Mouse (Mus musculus) gastrocnemius, postnatal 14 days (tissue): ENCODE data around the gene Usp44. TPM values are rescaled to one million over a fixed set of nuclear protein-coding genes. Genes with fewer than 3 reads are reported as not detected.
"Not testable (repeated sequence)": the region's sequence is repeated elsewhere in the genome, so short reads cannot be mapped to it uniquely, and the experiment has no call there.

Source experiments
- DNase-seq: peaks from one replicate; pipeline ENCODE4 v3.0.0; 2021; ENCODE audit warnings: mixed read lengths
- intact Hi-C: fragments of 180-260 bp; cut with DNase I; formaldehyde crosslinking; loops from one replicate; pipeline ENCODE4 v1.15.1; 2025; ENCODE audit warnings: low total_unique reads
- total RNA-seq, 2 experiments: library from RNA; stranded (reverse); gene quantifications; 2 replicates each; pipeline ENCODE4 v1.2.3; 2021

Usp44 gene
- total RNA-seq, 2 experiments from 2014 or later, result 0.31 to 0.45 TPM

DNA sequence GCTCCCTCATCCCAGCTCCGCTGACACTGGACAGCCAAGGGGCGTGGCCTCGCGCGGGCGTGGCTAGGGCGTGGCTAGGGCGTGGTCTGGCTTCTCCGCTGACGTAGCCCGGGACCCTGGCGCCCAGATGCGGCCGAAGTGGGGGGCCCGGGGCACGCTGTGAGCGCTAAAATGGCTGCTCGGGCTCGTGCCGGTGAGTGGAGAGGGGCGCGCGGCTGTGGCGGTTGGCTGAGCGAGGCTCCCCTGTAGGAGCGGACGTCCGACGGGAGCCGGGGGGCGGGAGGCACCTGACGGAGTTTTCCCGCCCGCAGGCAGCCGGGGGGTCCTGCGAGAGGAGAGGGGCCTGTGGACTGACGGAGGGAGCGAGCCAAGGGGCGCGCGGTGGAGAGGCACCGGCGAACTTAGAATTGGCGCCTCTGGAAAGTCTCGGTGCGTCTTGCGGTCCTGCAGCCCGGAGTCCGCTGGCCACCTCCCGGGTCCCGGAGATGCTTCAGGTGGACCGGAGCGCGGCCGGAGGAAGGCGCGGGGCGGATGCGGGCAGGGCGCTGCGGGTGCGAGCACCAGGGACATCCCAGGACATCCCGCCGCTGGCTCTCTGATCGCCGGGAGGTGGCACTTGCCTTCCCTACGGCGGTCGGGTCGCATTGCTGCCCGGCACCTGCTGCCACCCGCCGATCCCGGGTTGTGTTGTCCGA lies 2.5 kb downstream of the Usp44 start:
- peak; percentile 68 for DNase-seq

DNA sequence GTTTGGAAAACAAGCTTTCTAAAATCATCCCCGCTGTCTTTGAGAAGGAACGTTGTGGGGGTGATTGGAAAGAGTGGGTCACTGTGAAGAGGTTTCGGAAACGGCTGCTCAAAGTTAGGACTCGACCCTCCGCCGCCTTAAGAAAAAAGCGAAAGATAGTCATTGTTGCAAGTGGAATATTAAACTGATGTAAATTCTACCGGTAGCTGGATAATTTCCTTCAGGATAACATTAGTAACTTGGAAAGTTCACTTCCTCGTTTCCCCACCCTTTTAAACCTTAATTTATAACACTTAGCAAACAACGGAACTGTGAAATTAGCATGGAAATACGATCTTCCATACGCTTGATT lies 3.0 kb downstream of the Usp44 start:
- intact Hi-C loops, result no loop called here
- no peak for DNase-seq

More for the DNA sequence above, 2.5 kb downstream of the Usp44 start:
- intact Hi-C loops, result no loop called here

DNA sequence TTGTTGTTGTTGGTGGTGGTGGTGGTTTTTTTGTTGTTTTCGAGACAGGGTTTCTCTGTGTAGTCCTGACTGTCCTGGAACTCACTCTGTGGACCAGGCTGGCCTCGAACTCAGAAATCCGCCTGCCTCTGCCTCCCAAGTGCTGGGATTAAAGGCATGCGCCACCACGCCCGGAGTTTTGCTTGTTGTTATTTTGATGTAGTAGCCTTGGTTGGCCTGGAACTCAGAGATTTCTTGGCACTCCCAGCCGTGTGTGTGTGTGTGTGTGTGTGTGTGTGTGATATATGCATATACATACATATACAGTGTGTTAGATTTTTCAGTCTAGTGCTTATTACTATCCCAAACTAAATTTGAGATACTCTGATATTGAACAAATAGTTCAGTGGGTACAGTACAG lies 3.8 kb downstream of the Usp44 start:
- intact Hi-C loops, DNase-seq: not testable (repeated sequence)

DNA sequence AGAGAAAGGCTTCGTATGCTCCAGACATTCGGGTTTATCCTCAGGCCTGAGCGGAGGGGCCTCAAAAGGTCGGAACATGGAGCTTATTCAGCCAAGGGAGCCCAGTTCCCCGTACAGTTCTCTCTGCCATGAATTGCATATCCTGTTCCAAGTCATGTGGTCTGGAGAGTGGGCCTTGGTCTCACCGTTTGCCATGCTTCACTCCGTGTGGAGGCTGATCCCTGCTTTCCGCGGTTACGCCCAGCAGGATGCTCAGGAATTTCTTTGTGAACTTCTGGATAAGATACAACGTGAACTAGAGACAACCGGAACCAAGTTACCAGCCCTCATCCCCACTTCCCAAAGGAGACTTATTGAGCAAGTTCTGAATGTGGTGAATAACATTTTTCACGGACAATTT lies 15.4 kb downstream of the Usp44 start:
- intact Hi-C loops, result no loop called here
- DNase-seq, result no peak

DNA sequence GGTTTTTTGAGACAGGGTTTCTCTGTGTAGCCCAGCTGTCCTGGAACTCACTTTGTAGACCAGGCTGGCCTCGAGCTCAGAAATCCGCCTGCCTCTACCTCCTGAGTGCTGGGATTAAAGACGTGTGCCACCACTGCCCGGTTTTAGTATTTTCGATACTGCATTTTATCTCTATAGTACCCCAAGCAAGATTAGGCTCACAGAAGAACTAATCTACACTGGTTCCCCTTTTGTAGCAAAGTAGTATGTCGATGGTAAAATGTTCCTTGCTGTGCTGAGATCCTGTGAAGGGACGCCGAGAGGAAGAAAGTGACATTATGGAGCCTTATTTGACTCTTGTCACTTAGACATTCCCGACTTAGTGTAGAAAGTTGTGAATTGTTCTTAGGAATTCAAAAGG lies 23.8 kb downstream of the Usp44 start:
- DNase-seq, result no peak
- intact Hi-C loops, result no loop called here

DNA sequence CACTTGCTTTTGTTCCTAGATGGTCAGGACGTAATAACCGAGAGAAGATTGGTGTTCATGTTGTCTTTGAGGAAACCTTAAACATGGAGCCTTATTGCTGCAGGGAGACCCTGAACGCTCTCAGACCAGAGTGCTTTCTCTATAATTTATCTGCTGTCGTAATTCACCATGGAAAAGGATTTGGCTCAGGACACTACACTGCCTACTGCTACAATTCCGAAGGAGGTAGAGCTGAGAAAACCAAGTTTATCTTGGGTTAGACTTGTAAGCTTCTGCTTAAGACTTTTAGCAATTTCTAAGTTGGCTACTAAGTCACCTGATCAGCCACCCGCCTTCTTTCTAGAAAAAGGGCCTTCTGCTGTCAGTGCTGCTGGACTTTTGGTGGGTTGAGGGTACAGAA lies 24.7 kb downstream of the Usp44 start:
- DNase-seq, result no peak
- intact Hi-C loops, result no loop called here

DNA sequence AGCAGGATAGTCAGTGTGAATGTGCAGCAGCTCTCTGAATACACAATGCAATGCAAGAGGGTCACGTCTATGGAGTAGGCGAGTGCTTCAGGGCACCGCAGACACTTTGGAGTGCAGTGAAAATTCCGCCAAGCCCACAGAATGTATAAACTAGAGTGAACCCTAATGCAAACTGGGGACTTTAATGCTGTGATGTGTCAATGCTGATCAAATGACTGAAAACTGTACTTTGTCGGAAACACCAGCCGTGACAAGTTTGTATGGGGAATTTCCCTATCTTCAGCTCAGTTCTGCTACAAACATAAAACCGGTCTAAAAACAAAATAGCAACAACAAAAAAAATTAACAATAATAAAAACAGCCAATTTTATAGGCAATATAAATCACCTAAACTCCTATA lies 37.0 kb downstream of the Usp44 start:
- DNase-seq, result no peak
- intact Hi-C loops, result no loop called here

DNA sequence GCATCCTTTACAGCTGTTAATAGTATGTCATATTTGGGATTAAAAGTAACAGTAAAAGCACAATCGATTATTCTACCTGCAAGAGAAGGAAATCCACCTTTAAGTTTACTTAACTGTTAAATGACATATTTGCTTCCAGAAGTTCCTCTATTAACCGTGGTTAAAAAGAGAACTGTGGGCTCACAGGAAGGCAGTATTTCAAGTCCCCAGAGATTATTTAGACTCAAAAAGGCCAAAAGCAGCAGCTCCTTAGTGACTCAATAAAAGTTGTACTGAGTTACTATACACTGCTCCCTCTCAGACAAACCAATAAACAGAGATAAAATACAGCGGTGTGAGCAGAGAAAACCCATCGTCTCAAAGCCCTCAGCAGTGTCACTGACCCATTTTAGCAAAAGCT lies 37.5 kb downstream of the Usp44 start:
- intact Hi-C loops, result no loop called here
- DNase-seq, result no peak

DNA sequence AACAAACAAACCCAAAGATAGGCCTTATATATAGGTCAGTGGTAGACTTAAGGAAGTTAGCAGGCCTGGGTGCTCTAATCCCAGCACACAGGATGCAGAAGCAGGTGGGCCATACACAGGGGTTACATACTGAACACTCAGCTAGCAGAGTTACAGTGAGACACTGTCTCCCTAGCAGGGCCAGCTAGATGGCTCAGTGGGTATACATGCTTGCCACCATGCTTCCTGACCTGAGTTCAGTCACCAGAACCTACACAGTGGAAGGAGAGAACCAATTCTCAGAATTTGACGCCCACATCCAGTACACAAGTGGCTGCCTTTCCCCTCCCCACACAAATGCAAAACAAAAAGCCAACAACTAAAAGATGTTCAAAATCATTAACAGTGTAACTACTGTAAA lies 45.4 kb downstream of the Usp44 start:
- no peak for DNase-seq
- intact Hi-C loops, result no loop called here

DNA sequence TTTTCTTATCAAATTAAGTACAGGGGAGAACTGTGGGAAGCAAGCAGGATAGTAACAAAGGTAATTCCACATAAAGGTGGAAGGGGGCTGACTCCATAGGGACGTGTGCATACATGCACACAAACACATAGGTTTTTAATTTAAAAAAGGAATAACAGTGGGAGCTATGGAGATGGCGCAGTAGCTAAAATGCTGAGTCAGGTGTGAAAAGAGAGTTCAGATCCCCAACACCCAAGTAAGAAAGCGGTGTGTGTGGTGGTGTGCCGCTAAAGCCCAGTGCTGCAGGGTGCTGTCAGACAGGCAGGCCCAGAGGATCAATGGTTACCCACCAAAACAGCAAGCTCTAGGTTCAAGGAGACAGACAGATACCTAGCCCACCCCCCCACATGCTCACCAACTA lies 47.4 kb downstream of the Usp44 start:
- DNase-seq, result no peak
- intact Hi-C loops, result no loop called here

DNA sequence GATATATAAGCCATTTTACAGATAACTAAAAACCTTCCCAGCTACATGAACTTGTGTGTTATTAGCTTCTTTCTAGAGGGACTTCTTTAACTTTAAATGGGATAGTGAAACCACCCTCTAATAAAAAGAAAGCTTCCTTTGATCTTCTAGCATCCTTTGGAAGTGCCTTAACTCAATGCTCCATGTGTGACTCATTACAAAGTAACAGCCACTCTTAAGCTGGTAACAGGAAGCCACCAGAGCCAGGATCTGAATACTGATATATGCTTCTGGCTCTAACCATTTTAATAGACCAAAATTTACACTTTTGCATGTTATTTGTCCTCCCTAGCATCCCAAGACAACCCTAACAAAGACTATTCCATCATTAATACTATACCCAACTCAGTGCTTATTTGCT lies 50.6 kb downstream of the Usp44 start:
- intact Hi-C loops, result no loop called here
- DNase-seq, result no peak

DNA sequence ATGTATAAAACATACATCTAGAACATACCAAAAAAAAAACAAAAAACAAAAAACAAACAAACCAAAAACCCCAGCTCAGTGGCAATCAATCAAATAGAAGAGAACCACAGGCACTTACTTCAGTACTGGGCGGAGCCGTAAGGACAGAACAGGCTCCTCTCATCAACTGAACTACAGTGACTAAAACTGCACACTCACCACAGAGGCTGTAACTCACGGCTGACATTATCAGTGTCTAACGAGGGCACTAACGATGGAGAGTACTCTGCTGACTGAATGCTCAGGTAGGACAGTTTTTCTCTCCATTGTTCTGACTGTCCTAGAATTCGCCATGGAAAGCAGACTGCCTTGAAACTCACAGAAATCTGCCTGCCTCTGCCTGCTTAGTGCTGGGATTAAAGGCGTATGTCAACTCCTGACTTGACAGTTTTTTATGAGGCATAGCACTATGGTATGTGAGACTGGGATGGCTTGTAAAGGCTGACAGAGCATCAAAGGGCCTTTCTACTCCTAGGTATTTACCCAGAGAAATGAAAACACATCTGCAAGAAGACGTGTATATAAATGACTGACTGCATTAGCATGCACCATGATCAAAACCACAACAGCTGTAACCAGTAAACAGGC lies 51.5 kb downstream of the Usp44 start:
- DNase-seq, result no peak
- intact Hi-C loops, result no loop called here

DNA sequence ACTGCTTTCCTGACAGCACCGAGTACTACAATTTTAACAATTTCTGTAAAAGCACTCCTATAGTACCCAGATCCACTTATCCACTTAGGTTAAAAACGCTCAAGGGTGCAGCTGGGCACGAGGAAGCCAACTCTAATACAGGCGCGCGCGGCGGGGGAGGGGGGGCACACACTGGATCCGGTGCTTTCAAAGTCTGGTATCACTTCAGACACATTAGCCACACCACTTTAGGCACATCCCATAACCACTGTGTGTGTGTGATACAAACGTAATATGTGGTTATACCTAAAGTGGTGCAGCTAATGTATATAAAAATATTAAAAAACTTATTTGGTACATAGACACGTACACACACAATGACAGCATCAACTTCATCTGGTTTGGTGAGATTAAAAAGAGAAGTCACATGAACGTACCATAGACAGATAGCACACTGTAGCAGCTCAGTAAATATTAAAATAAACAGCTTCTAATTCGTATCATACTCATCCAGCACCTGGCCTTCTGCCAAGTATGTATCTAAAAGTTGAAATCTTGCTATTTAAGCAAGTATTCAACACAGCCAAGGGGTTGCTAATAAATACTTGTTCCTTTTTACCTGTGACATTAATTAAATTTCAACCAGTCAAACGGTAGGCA lies 54.6 kb downstream of the Usp44 start:
- intact Hi-C loops, result no loop called here
- DNase-seq, result no peak

DNA sequence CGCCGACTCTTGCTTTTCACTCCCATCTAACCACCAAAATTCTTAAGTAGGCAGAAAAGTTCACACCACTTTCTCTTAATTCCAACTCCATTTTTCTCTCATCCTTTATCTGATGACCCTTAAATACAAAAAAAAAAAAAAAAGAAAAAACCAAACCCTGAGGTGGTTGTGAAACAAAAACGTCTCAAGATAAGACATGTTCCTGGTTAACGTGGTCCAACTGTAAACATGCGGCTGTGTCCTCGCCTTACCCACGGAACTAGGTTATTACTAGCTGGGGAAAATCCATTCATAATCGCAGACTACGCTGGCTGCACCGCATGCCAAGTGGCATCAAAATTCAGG lies 57.2 kb downstream of the Usp44 start:
- no peak for DNase-seq
- intact Hi-C loops, result no loop called here

DNA sequence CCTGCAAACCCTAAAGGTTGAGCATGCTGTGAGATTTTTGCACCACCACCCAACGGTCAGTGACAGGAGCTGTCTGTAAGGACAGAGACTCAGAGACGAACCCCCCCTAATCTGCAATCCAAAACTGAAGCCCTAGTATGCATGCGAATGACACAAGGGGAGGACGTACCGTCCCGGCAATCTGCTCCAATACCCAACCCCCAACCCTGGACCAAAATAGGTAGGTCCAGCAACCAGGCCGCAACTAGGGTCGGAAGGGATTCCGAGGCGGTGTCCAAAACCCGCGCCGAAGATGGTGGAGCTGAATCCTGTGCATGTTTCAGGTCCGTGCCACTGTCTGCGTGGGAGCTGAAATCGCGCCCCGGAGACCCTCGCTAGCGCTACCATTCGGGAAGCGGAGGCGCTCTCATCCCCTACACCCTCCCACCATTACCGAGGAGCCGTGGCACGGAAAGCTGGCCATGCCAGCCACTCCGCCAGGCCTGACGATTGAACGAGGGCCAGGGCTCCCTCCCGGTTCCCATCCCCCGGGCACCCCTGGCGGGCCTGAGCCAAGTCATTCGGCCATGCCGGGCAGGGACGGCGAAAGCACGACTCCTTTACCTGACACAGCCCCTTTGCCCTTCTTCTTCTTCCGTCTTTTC lies 57.7 kb downstream of the Usp44 start:
- intact Hi-C loops, result no loop called here
- DNase-seq, result peak; percentile 52

DNA sequence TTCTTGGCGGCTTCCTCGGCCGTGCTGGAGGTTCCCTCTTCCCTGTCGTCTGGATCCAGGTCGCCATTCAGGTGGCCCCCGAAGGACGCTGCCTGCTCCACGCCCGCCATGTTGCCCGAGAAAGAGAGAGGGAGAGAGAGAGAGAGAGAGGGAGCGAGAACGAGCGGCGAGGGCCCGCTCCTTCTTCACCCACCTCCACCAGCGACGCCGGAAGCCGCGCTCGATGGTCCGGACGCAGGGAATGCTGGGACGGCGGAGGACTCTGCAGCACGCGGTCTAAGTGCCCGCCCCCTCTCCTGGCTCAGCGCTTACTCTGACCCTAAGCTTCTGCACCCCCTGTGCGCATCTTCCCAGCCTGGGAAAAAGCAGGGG lies 58.2 kb downstream of the Usp44 start:
- intact Hi-C loops, result no loop called here
- DNase-seq, result peak; percentile 89

DNA sequence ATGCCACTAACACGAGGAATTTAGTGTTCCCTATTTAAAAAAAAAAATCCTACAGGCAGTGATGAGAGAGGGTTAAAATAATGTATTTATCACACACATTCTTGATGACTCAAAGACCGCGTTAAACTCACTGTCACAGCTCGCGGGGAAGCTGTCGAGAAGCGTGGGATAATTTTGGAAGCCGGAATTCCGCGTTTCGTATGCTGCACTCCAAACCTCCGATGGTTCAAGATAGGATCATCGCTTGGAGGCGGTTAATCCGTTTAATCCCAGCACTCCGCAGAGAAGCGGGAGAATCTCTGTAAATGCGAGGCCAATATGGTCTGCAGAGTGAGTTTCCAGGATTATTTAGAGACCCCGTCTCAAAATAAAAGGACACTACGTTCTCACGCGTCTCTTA lies 58.6 kb downstream of the Usp44 start:
- no peak for DNase-seq
- intact Hi-C loops, result no loop called here

DNA sequence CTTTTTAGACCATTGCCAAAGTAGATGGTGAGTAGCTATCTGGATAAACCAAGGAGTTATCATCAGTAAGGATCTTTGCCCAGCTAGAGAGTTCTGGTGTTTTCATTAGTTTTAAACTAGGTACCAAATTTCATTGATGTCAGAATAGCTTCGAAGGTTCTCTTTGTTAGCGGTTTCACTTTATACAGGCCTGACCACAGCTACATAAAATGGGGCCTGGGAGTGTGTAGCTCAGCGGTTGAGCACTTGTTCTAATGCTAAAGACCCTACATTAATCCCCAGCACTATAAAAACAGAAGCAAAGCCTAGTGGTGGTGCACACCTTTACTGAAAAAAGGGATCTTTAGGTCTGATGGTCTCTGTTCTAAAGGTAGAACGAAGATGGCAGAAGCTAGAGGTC lies 59.2 kb downstream of the Usp44 start:
- DNase-seq, result no peak
- intact Hi-C loops, result no loop called here

DNA sequence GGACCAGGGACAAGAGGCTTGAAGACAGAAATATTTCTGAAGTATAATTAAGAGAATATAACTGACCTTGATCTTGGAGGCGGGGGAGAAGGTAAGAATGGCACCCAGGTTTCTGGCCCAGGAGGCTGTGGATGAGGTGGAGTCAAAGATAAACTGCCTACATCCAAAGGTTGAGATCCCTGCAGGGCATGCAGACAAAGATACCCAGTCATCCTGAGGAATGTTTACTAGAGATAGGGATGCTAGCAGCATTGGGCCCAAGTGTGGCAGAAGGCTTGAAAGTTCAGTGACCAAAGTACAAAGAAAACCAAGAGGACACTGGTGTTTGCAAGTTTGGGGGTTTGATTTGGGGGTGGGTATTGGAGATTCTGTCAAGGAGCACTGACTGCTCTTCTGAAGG lies 59.7 kb downstream of the Usp44 start:
- DNase-seq, result no peak
- intact Hi-C loops, result no loop called here

DNA sequence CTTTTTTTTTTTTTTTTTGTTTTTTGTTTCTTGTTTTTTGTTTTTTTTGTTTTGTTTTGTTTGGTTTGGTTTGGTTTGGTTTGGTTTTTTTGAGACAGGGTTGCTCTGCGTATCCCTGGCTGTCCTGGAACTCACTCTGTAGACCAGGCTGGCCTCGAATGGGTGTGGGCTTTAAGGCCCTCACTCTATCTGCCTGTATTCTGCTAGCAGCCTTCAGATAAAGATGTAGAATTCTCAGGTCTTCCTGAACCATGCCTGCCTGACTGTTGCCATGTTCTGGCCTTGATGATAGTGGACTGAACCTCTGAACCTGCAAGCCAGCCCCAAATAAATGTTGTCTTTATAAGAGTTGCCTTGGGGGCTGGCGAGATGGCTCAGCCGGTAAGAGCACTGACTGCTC lies 61.2 kb downstream of the Usp44 start:
- DNase-seq, result no peak
- intact Hi-C loops, result no loop called here

DNA sequence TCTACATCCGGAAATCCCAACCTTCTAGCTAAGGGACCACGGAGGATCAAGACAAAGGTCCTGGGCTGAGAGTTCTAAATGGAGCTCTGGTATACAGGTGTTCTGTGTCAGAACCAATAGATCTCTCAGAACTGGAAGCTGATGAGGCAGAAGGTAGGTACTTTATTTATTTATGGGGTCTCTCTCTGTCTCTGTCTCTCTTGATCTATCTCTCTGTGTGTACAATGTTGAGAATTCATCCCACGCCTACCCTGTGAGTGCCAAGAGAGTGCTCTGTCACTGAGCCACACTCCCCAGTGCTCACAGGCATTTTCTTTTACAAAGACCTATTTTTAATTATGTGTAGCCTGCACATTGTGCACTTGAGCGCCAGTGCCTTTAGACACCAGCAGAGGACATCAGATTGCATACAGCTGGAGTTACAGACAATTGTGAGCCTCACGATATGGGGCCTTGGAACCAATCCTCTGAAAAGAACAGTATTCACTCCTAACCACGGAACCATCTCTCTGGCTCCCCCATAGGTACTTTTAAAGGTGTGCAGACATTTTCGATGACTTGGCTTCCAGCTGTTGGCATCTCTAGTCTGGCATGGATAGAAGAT lies 65.8 kb downstream of the Usp44 start, which contains the start of gene Metap2:
Metap2 (minus strand) TSS at position 51 of the 604 bp plus-strand sequence.
- intact Hi-C loops, result no loop called here
- no peak for DNase-seq
